Comparison of ENCODE assay signal across 8 mouse cellular contexts in genomic region chr4:152296874-152297861, GRCm38 (mm10). TPM values are rescaled to one million over a fixed set of nuclear protein-coding genes. Genes with fewer than 3 reads are reported as not detected.
A peak's percentile ranks its signal among the peaks of the same experiment; 100 is the strongest.
DNase-seq lines count a peak whose midpoint lies in the region; ATAC-seq and TF ChIP-seq lines count a peak whose summit lies in the region.

Gene Icmt (plus strand): TSS chr4:152297227.

- TF ChIP-seq POLR2A in cortical plate, adult 2 months (IDR thresholded peaks at IDR 0.05; ENCODE audit: extremely low read depth, insufficient read depth, low read length): peak; percentile 45; the same call in 1 of the 2 replicates

- H3K4me3 ChIP-seq in cortical plate, adult 2 months (ENCODE audit: insufficient read depth, low read length): peak within 1 kb of the TSS; percentile 94
- peak within 1 kb of the TSS; percentile 99 for H3K4me3 ChIP-seq in megakaryocyte, embryonic 14.5 days (replicated peaks)

- peak within 1 kb of the TSS; percentile 66 for H3K27ac ChIP-seq in cortical plate, adult 2 months (ENCODE audit: insufficient read depth, low read length)

- TF ChIP-seq CTCF in cortical plate, adult 2 months (IDR thresholded peaks at IDR 0.05; ENCODE audit: extremely low read depth, insufficient read depth, low read length): no peak

- H3K27me3 ChIP-seq in megakaryocyte, embryonic 14.5 days (replicated peaks): peaks cover 15% of the 10 kb centered on the region

- peaks cover 34% of the 10 kb centered on the region for H3K36me3 ChIP-seq in megakaryocyte, embryonic 14.5 days (replicated peaks; ENCODE audit: low read length)

- ATAC-seq in activated CD4-positive, CD25-positive, alpha-beta regulatory T cell, adult 4 months: peak; percentile 85

- peaks cover 5% of the 10 kb centered on the region for H3K4me1 ChIP-seq in cortical plate, adult 2 months (ENCODE audit: control insufficient read depth, insufficient read depth, low read length)
- peaks cover 53% of the 10 kb centered on the region for H3K4me1 ChIP-seq in megakaryocyte, embryonic 14.5 days

- no peaks in the 10 kb centered on the region for H3K9me3 ChIP-seq in megakaryocyte, embryonic 14.5 days

- peak; percentile 98 to 100 for DNase-seq in gastrocnemius, adult 8-10 months (ENCODE audit: low spot score in 2 of 2)
- DNase-seq in hindlimb bud, embryonic 11.5 days (ENCODE audit: extremely low spot score, low read depth, low spot score): peak; percentile 82
- peak; percentile 93 to 98 for DNase-seq in left cerebral cortex, adult 8-10 months (ENCODE audit: low spot score in 2 of 2)
- DNase-seq in right cerebral cortex, postnatal 10 days (ENCODE audit: low spot score in 2 of 2): peak; percentile 99 to 100
- peak; percentile 100 for DNase-seq in urinary bladder, postnatal 25 days (ENCODE audit: low spot score)

RNA-seq across cellular contexts. Expression of gene Icmt, which starts in this region (rescaled TPM):
- 1 to 10 TPM; 7.2 to 7.7 TPM for polyA plus RNA-seq in activated CD4-positive, CD25-positive, alpha-beta regulatory T cell, adult 4 months (2017; shearing (Covaris generic))
- 32.9 and 35.2 TPM in 2 replicates for polyA plus RNA-seq in cortical plate, adult 2 months (2012; rRNA removed)
- total RNA-seq in gastrocnemius, adult 8-10 months (2022): 10 to 100 TPM; 19.3 to 27.2 (median 21.6) TPM
- total RNA-seq in left cerebral cortex, adult 8-10 months (2022): 10 to 100 TPM; 44.7 to 51.1 (median 47.3) TPM
- 5.8 and 20.7 TPM in 2 replicates for polyA plus RNA-seq in megakaryocyte, embryonic 14.5 days (2012; ENCODE audit: insufficient read depth, low replicate concordance)

Comparison
In these comparisons a context has a peak if more than half of its experiments do, and no peak if none do; other contexts are left out.
1. Peak in every context shown above with its lines: DNase-seq, ATAC-seq, H3K4me3 ChIP-seq and H3K27ac ChIP-seq.